Mouse (Mus musculus): ENCODE measurements around the gene Lrfn2. TPM values are rescaled to one million over a fixed set of nuclear protein-coding genes. Genes with fewer than 3 reads are reported as not detected.

Gene Lrfn2
- total RNA-seq (2021), result 1 to 10 TPM in 1 of 2 experiments, under 1 TPM in 1; 0.95 to 1.1 TPM
- long read RNA-seq, experiment 1, result 0 reads
- long read RNA-seq, experiment 2, result 0 reads

DNA sequence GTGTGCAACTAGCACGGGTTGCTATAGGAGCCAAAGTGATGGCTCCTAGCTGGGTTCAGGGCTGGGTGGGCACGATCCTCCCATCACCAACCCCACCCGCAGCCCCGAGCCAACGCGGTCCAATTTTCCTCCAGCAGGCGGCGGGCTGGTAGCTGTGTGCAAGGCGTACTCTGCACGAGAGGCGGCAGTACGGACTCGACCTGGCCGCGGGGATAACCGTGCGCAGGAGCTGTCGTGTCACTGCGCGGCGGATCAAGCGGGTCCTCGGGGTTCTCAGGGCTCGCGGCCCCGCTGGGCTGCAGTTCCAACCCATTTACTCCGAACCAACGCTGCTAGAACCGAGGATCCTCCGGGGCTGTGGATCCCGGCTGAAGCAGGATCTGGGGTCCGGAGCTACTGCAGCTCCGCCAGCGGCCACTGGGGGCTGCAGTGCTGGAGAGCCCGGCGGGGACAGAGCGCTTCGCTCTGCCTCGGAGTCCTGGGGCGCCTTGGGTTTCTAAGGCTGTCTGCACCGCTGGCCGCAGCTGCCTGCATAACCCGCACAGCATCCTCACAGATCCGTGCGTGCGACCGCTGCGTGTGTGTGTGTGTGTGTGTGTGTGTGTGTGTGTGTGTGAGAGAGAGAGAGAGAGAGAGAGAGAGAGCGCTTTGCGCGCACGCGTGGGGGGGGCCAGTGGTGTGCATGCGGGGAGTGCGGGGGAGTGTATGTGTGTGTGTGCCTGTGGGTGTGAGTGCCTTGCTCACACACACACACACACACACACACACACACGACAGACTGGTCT lies at the start of gene Lrfn2:
Gene Lrfn2, plus strand, starts transcription at position 759 of the 785 bp plus-strand sequence.
- intact Hi-C loops (cut with DNase I), result loop anchor here (1.0 to 2.0 kb wide), 2 partner anchors 251 to 468 kb away; no protein-coding TSS in a partner anchor
- DNase-seq, result peak; percentile 81 to 84

DNA sequence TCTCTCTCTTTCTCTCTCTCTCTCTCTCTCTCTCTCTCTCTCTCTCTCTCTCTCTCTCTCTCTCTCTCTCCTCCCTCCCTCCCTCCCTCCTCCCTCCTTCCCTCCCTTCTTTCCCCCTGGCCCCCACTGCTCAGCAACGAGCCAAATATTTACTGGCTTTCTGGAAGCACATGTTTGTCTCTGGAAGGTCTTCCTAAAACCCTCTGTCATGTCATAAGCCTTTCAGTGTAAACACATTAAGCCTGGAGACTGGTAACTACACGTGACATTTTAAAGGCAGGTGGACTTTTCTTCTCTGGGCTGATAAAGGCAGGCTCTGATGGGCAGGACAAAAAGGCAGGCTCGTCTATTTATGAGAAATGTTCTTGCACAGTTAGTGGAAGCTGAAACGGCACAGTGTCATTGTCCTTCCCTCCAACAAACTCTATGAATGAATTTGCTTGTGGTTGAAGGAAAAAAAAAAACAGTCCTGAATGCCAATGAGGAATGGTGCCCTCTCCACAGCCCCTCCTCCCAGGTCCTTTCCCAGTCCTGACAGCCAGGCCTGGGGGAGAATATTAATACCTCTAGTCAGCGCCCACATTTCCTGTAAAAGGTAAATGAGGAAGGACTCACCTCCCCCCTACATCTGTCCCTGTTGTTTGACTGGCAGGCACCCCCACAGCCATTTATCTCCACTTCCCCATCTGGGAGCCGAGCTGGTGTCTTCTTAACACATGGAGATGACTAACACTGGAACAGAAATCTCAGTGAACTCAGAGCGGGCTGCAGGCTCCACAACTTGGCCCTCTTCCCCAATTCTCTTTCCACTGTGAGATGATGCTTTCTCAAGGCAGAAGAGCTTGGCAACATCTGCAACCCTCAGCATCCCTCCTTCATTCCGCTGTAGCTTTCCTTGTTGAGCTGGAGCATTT lies 44.5 kb upstream of the Lrfn2 start:
- intact Hi-C loops (cut with DNase I), result no loop called here
- DNase-seq, result no peak

- intact Hi-C loops (cut with DNase I), result no loop called here
Observed at GRCm38 (mm10) chr17:48905286-48906040, 26.7 kb upstream of the Lrfn2 start.

DNA sequence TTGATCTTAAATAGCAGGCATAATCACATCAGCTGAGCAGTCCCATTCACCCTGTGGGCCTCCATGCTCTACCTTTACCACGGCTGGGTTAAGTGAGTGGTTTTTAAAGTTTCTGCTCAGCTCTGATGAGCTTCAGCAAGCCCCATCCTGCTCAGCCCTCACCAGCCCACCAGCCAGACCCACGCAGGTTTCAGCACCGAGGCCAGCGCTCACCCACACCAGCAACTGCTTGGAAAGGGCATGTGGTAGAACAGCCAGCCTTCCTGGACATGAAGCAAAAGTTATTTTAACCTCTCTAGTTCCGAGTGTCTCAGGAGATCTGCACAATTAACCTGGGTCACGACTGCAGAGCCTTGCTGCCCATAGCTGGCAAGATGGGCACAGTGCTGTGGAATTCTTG lies 18.7 kb upstream of the Lrfn2 start:
- no peak for DNase-seq
- intact Hi-C loops (cut with DNase I), result no loop called here

More at GRCm38 (mm10) chr17:48905286-48906040, 26.7 kb upstream of the Lrfn2 start:
- DNase-seq, result no peak

- DNase-seq, result peak; percentile 25 to 46
- intact Hi-C loops (cut with DNase I), result no loop called here
Observed at GRCm38 (mm10) chr17:48917411-48917810, 14.8 kb upstream of the Lrfn2 start.

- intact Hi-C loops (cut with DNase I), result no loop called here
- no peak for DNase-seq
Observed at GRCm38 (mm10) chr17:48918458-48918857, 13.7 kb upstream of the Lrfn2 start.

DNA sequence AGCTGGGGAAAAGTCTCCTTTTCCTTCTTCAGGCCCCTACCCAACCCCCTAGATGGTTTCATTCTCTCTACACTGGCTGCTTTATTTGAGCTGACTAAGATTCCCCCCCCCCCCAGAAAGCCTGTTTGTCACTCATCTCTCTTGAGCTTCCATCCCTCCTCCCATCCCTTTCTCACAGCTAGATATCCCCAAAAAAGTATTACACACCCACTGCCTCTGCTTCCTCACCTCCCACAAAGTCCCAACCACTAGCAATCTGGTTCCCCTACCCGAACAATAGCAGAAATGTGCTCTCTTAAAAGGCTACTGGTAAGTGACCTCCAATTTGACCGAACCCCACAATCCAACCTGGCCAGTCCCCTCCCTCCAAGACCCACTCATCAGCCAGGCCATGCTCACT lies 9.3 kb upstream of the Lrfn2 start:
- intact Hi-C loops (cut with DNase I), result no loop called here
- no peak for DNase-seq

DNA sequence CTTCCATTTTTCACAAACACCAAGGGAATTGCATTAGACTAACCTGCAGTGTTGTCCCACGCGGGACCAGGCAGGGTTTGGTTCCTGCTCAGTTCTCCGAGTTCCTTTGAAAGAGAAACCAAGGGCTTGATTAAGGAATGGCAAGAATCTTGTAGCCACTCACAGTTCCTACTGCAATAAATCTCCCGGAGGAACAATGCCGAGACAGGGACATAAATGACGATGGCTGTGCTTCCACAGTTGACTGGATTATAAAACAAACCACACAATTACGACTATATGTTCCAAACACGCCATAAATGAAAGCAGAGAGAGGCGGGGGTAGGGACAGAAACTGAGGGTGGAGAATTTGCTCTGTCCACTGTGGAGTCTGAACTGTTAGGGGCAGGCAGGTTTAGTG lies 6.8 kb upstream of the Lrfn2 start:
- intact Hi-C loops (cut with DNase I), result no loop called here
- DNase-seq, result no peak

DNA sequence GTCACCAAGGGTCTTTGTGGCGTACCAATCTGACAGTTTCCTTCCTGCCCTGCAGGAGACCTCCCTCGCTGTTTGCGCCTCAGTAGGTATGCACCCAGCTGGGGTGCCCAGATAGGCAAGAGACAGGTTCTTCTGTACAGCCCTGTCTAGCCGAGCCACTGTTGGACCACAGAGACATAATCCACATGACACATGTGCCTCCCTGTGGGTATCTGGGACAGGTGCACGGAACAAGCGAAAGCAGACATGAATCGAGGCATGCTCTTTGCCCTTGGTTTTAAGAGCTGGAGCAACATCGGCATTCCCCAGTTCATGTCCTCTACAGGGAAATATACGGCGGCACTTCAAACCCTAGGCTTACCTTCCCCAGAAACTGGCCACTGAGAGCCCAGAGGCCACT lies 1.2 kb upstream of the Lrfn2 start:
- no peak for DNase-seq
- intact Hi-C loops (cut with DNase I), result loop anchor here (1.0 kb wide), 1 partner anchor 469 kb away; no protein-coding TSS in a partner anchor

GRCm38 (mm10) chr17:48932406-48932906 lies 277 bp downstream of the Lrfn2 start:
- DNase-seq, result peak; percentile 10 to 12

DNA sequence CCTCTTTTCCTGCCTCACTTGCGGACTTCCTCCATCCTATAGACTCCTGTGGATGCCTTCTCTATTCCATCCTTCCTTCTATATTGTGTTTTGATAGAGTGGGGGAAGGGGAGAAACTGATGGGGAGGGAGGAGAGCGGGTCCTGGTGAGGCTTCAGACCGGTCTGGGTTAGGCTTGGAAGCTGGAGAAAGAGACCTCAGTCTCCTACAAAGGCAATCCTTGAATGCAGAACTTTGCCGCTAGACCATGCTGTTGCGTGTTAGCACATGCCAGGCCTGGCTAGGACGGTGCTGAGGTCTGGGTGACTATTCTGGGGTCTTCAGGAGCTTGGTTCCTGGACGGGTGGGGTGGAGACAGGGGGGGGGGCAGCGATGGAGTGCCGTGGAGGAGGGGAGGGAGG lies 737 bp downstream of the Lrfn2 start:
- intact Hi-C loops (cut with DNase I), result loop anchor here (2.0 kb wide), 1 partner anchor 250 kb away; no protein-coding TSS in a partner anchor
- DNase-seq, result no peak

More at GRCm38 (mm10) chr17:48932406-48932906, 277 bp downstream of the Lrfn2 start:
- intact Hi-C loops (cut with DNase I), result loop anchor here (2.0 kb wide), 1 partner anchor 250 kb away; no protein-coding TSS in a partner anchor

DNA sequence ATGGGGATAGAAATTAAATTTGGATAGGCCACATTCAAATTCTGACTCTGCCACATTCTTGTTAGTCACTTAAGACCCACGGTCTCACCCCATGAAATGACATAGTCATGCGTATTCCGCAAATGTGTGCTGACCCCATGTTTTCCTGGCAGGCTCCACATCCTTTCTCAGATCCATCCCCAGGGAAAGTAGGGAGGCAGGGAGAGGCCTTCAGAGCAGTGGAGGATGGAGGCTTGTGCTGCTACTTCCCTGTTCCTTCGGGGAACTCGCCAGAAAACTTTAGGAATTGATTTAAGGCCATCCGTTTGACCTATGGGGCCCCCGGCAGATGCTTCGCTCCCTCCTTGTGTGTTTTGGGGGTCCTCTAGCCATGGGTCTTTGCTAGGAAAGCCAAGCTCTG lies 3.0 kb downstream of the Lrfn2 start:
- intact Hi-C loops (cut with DNase I), result no loop called here
- DNase-seq, result no peak

- intact Hi-C loops (cut with DNase I), result no loop called here
- DNase-seq, result no peak
Observed at GRCm38 (mm10) chr17:48936445-48937141, 4.4 kb downstream of the Lrfn2 start.

- peak in 1 of 2 experiments; percentile 17 for DNase-seq
- intact Hi-C loops (cut with DNase I), result no loop called here
Observed at GRCm38 (mm10) chr17:48938711-48939220, 6.6 kb downstream of the Lrfn2 start.

- intact Hi-C loops (cut with DNase I), result no loop called here
- no peak for DNase-seq
Observed at GRCm38 (mm10) chr17:48946315-48946714, 14.1 kb downstream of the Lrfn2 start.

GRCm38 (mm10) chr17:48946765-48947164 lies 14.6 kb downstream of the Lrfn2 start:
- DNase-seq, result no peak
- intact Hi-C loops (cut with DNase I), result no loop called here

- no peak for DNase-seq
- intact Hi-C loops (cut with DNase I), result no loop called here
Observed at GRCm38 (mm10) chr17:48951250-48951649, 19.1 kb downstream of the Lrfn2 start.

GRCm38 (mm10) chr17:48956033-48956631 lies 24.0 kb downstream of the Lrfn2 start:
- DNase-seq, result no peak
- intact Hi-C loops (cut with DNase I), result no loop called here

All from heart, postnatal 14 days (tissue).